Mouse (Mus musculus) yolk sac, embryonic 10.5 days (tissue): Measurements from ENCODE around the gene Defb10.
"Not testable (repeated sequence)": the region's sequence is repeated elsewhere in the genome, so short reads cannot be mapped to it uniquely, and the experiment has no call there.

ENCODE experiments used
- DNase-seq: peaks from one replicate; pipeline ENCODE4 v3.0.0-alpha.2; 2017; ENCODE audit warnings: low spot score

Gene Defb10

GRCm38 (mm10) chr8:21858586-21858985, at the start of gene Defb10:
Gene Defb10, plus strand, starts transcription at chr8:21858901.
- DNase-seq: not testable (repeated sequence)

GRCm38 (mm10) chr8:21885321-21885720, 26.6 kb downstream of the Defb10 start, which contains the start of gene Defb9:
Gene Defb9, minus strand, starts transcription at chr8:21885421.
- not testable (repeated sequence) for DNase-seq

DNA sequence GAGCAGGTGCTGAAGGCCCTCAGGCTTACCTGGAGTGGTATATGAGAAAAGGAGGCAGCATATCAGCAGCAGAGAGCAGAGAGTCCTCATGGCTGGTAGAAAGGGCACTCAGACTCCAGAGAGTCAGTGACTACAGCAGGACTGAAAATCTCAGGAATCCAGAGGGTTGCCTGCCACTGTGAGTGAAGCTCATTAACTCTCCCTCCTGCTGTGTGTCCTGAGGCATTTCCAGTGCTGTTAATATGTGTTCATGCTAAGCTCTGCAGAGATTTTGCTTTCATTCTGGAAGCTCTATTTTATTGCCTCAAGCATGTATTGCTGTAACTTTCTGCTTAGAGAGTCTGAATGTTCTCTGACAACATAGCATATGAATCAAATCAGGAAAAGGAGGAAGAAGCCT, 47.6 kb downstream of the Defb10 start, which contains the start of gene Defb11:
Gene Defb11, minus strand, starts transcription at position 123 of the 400 bp plus-strand sequence.
- DNase-seq: not testable (repeated sequence)
